Mouse (Mus musculus): ENCODE measurements around the gene Gm3448. TPM values are rescaled to one million over a fixed set of nuclear protein-coding genes. Genes with fewer than 3 reads are reported as not detected.
"Not testable (repeated sequence)": the region's sequence is repeated elsewhere in the genome, so short reads cannot be mapped to it uniquely, and the experiment has no call there.

Gene Gm3448
- 1 to 10 TPM; 4.1 to 8.1 (median 5.4) TPM for total RNA-seq (2022)

DNA sequence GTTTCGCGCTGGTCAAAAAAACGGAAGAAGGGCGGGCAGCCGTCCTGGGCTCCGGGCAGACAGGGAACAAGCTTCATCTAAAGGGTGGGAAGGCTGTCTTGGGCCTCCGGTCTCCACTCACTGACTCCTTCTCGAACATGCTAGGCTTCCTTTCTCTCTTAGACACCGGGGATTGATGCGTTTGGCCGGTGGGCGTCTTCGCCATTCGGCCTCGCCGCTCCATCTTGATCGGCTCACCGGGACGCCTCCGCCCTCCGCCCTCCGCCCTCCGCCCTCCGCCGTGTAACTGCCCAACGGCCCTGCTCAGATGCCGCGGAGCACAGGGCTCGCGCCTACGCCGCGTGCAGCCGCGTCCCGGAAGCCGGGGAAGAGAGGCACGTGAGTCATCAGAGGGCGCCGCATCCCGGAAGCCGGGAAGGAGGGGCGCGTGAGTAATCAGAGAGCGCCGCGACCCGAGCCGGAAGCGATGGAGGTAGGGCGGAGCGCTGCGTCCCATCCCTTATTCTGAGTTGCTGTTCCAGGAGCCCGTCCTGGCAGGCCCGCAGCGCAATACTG is at the start of gene Gm3448, which contains the start of the genes Ermard and Tcte3:
TSS of gene Gm3448 (minus strand) at position 363 of the 555 bp plus-strand sequence.
TSS of gene Ermard (plus strand) at position 34 of the 555 bp plus-strand sequence.
TSS of gene Tcte3 (minus strand) at position 314 of the 555 bp plus-strand sequence.
- not testable (repeated sequence) for DNase-seq

DNA sequence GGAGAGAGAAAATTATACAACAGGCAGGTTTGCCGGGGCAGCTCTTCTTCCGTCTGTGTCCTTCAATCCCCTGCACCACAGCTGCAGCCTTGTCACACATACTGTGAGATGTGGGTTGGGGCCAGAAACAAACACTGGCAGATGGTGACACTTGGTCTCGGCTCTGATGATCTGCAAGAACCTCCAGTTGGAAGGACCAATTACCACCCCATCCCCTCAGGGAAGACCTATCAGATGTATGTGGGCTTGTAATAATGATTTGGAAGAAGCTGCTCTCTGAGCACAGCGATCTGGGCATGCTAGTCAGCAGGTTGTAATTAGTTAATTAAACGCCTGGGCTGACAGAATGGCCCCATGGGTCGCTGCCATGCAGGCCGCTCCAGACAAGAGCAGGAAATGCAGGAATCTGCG is 47.3 kb upstream of the Gm3448 start:
- DNase-seq, result no peak

DNA sequence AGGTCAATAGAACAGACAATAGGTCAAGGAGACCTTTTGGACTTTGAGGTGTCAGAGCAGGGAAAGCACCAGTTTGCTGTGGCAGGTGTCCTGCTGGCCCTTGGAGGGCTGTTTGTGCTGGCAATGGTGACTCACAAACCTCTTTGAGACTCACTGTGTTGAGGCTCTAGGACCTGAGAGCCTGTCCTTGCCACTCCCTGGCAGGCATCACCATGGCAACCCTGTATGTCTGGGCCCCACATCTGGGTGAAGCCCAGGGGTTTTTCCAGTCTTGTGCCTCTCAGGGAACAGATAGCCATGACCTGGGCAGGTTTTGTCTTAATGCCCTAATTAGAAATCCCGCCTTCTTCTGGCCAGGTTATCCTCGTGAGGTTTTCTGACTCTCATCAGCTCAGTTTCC is 46.8 kb upstream of the Gm3448 start:
- DNase-seq, result no peak

DNA sequence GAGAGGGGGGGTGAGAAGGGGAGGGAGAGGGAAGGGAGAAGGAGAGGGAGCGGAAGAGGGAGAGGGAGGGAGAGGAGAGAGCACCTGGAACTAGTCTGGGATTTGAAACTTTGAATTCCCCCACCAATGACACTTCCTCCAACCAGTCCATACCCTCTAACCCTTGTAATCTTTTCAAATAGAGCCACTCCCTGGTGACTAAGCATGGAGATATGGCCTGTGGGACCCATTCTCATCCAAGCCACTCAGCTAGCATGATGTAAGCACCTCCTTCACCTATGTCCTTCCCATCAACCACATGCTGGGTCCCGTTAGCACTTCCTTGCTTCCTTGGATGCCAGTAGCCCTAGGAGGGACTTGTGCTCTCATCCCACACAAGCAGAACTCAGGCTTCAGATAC is 43.7 kb upstream of the Gm3448 start:
- no peak for DNase-seq

DNA sequence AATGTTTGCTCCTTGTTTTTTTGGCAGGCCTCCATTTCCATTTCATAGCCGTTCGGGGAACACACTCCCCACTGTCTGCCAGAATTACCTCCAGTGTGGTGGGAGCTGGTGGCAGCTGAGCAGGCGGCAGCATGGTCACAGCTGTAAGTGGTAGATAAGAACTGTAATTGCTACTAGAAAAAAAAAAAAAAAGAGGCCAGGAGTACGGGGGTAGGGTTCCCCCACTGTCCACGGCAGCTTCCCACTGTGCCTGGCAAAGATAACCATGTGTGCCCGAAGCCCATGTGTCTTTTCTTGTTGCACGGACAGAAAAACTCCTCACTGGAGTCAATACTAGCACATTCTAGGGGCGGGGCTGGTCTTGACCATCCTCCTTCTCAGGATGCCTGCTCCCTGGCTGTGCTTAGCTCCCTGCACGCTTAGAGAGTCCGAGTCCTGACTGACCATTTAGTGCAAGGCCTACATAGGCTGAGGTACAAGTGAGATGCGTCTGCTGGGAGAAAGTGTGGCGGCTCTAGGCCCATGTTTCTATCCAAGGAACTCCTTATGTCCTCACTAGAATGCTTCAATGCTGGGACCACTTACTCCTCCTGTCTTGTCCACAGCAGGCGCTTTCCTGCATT is 43.0 kb upstream of the Gm3448 start:
- DNase-seq, result no peak

DNA sequence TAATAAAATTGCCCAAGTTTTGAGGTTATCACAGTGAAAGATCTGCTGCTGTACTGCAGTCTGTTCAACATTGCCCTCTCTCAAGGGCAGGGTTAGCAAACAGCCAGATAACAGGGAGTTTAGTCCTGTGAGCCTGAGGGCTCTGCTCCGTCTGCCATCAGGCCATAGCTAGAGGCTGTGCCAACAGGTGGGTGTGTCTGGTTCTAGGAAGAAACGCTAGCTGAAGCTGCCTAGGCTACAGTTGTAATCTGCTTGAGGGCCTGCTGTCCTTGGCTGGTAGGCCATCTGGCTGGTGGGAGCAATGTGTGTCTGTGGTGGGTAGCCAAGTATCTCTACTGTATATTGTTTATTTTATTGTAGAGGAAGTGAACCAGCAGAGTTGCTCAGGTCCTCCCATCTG is 36.2 kb upstream of the Gm3448 start:
- DNase-seq, result no peak

DNA sequence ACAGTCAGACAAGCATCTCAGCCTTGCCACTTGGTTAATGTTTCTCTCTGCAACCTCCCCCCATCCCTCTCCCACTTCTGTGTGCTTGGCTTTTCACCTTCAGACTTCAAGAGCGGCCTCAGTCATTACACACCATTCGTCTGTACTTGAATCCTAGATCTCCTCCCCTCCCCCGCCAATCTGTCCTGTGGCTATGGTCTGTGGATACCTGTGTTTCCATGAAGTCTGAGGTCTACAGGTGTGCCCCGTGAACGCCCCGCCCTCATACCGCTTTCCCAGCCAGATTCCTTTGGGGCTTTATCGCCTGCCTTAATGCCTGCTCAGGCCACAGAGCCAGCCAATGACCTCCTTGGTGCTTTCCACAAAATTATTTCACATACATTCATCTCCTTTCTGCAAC is 33.7 kb upstream of the Gm3448 start:
- no peak for DNase-seq

DNA sequence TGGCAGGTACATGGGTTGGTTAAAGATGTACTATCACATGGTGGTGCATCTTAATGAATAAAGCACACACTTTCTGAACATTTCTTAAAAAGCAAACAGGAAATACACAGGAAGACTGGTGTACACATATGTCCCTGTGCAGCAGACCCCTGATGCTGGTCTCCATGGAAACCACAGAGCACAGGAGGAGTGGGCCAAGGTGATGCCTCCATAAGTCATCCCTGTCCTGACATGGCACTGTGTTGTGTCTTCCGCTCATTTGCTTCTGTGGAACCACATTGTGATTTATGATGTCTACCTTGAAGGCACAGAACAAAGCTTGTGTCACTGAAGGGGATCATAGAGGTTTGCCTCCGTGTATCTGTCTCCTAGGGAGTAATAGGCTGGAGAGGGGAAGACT is 30.9 kb upstream of the Gm3448 start:
- no peak for DNase-seq

DNA sequence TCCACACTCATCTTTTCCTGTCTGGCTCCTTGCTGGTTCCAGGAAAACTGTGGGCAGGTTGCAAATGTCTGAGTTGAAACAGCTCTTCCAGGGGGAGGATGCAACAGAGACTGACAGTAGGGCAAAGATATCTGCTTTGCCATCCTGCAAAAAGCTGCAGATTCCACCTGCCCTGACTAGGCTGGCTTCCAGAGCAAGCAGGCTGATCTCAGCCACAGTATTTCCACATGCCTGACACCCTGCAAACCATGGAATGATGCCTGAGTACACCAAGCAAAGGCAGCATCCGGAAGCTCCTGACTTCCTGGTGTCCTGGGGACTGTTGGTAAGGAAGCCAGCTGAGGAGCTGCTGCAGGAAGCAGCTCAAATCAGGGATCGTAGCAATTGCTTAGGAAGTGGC is 27.8 kb upstream of the Gm3448 start:
- DNase-seq, result no peak

DNA sequence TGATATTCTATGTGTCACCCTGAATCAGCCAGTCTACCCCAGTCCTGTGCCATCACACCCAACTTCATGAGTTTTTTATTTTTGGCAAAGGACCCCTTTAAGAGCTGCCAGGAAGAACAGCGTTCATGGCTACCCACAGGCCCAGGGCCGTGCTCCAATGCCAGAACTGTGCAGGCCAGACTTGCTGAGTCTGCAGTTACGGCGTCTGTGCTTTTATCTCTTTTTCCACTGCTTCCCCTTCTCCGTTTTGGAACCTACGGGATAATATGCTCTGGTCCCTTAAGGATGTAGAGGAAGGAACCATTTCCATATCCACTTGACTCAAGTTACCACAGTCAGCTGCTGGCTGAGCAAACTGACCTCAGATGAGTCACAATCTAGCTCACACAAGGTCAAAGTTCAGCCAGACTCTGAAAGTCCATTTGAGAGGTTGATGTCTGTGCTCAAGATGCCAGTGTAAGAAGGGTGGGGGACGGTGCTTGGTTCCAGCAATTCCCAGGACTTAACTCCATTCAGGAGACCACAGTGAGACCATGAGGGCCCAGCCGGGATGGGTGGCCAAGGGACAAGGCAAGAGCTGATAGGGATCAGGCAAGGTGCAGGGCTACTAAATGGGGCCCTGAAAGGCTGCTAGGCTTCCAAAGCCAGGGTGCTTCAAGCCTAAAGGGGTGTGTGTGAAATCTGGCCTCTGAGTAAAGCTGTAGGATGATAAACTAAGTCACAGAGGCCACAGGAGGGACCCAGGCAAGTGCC is 26.9 kb upstream of the Gm3448 start:
- DNase-seq, result peak; percentile 30

DNA sequence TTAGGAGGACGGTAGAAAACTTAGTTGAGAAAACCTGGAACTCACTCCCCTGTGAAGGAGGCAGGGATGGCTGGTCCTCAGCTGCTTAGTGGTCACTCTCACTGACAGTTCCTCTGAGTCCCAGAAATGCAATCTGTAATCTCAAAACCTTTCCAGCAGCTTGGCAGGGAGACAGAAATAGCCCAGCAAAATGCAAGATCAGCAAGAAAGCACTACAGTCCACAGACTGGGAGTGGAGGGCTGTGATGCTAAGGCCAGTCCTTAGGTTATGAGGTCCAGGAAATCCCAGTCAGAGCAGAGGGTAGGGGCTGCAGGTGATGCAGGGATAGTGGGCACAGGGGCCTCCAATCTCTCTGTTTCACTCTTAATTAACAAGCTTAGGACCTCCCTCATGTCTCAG is 25.6 kb upstream of the Gm3448 start:
- no peak for DNase-seq

DNA sequence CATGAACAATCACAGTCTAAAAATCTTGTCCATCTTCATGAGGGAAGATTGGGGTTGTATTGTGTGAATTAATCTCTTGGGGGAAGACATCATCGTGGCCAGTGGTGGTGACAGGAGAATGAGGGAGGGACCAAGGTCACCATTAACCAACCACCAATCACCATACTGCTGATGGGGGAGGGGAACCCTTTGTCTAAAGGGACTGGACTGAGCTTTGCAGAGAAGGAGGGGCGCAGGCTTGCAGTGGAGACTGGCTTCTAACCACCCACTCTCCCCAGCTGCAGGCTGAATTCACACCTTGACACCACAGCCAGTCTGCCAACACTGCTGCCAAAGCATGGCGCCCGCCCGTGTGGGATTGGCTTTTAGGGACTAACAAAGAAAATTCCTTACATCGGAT is 24.7 kb upstream of the Gm3448 start:
- DNase-seq, result no peak

DNA sequence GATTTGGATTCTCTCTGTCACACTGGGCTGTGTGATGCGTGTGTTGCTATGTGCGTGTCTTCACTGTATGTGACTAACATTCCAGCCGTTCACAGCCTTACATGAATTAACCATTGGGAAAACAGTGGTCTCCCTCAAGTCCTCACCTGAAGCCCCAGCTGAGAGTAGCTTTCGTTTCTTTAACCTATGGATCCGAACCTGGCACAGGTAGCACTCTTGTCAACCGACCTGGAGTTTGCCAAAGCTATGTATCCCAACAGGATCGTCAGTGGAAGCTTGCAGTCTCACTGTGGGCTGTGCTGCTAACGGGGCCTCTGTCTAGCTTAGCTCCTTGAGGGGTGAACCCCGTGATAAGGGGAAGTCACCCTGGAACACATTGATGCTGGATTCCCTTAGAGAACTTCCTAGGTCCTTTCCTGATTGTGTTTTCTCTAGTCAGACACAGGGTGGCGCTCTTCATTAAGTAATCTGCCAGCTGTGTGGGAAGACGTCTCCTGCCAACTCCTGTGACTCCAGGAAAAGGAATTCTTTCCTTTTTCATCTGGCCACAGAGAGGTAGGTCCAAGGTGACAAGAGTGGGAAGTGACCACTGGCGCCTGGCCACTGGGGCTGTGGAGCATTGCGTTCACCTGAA is 24.2 kb upstream of the Gm3448 start:
- peak; percentile 54 for DNase-seq

DNA sequence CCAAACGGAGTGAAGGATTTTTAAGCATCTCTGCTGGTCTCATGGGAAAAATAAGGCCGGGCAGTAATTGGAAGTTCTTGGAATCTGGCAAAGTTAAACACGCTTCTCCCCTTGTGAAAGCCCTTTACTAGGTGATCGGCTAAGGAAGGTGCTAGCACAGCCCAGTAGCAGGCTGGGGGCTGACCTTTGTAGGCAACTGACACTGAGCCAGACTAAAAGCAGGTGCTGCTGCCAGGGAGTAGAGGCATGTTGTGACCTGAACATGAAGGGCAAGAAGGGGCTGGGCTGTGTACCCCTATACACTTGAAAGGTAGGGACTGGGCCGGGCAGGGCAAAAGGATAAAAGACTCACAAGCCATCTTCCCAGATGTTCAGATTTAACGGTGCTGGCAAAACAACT is 19.0 kb upstream of the Gm3448 start:
- no peak for DNase-seq

DNA sequence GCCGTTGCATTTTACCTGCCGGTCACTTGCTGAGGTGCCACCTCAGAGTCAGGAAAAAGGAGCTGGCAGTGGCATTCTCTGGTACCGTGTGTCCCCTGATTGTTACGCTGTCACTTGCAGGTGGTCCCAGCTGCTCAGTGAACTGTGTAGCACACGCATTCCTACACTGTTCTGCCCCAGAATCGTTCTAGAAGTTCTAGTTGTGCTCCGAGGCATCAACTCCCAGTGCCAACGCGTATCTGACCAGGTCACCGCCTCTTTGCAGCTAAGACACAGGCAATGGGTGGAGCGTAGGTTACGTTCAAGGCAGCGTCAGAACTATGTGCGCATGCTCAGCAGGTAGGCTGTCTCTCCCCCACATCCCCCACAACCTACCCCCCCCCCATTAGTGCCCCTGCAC is 18.3 kb upstream of the Gm3448 start:
- DNase-seq, result no peak

DNA sequence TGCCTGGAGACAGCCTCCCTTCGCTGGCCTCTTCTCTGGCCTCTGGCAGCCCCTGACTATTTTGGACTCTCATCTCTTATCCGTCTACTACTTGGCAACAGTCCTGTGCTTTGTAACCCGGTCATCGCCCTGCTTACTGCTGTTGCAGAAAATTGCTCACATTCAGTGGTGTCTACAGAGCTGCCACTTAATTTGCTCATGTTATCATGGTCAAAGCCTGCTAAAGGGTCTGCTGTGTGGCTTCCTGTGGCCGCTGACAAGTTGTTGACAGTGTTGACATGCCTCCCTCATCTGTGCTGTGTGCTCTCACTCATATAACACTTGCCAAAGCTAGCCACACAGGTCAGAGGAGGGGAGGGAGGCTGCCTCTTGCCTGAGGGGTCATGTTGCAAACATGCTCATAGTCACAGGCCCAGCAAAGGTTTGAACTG is 16.8 kb upstream of the Gm3448 start:
- no peak for DNase-seq

DNA sequence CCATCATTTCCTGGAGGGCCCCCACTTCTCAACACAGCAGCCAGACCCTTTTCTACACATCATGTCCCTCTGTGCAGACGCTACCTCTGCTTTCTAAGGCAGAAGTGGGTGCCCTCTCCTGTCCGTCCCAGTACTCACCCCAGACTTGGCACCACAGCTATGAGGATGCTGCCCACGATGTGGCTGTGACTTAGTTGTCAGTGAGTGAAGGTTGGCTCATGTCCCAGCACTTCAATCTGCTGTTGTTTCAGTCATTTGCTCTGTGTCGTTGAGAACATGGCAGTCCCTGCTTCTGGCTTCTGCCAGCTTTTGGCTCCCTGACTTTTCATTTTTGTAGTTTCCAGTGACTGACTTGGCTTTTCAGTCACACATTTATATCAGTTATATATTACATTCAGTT is 14.6 kb upstream of the Gm3448 start:
- no peak for DNase-seq

DNA sequence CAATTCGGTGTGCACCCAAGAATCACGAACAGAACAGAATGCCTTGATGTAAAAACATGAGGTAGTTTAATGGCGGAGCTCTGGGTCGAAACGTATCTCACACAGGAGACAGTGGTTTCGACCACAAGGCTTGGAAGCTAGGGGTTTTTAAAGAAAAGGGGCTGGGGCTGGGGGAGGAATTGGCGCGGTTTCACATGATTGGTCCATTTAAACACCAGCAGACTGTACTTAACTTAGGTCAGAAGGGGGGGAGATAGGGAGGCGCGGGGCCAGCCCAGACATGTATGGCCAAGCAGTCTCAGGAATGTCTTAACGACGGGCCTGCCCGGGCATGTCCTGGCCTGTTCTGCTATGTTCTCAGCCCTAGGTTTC is 12.5 kb upstream of the Gm3448 start:
- not testable (repeated sequence) for DNase-seq

DNA sequence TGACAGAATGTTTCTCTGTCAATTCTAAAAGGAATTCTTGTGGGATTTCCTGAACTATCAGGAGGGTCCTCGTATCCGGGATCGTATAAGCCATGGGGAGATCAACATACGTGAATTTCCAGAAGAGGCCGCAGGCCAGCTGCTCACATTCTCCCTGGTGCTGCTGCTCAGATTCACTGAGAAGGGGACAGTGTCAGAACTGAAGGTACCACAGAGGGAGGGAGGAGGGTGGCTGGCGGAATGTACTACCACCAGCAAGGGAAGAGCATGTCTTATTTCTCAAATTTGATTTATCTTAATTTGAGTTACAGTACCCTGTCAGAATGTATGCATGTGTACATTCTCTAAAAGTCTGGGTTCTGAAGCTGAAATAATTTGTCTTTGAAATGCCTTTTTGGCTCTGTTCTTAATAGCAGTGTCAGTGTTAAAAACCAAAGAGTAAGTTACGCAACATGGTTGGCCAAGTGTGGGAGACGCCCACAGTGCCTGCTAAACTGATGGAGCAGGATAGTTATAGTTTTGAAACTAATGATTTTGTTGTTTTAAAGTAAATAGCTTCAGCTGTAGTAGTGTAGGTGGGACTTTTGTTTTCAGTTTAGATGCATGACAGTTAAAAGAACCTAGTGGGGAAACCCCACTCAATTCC is 12.0 kb upstream of the Gm3448 start:
- not testable (repeated sequence) for DNase-seq

DNA sequence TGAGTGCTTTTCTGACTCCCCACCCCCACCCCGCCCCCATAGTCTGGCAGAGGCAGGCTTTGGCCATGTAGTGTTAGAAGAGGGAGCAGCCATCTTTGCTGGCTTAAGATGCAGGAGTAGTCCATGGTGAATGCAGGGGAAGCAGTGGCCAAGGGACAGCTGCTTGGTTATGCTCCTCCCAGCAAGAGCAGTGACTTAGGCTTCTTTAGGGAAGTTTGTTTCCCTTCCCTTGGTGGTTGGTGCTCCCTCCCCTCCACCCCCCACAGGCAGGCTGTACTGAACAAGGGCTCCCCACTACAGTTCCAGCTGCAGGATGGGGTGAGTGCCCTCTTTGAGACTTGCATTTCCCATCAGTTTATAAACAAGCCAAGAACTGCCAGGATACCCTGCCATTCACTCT is 11.4 kb upstream of the Gm3448 start:
- not testable (repeated sequence) for DNase-seq

DNA sequence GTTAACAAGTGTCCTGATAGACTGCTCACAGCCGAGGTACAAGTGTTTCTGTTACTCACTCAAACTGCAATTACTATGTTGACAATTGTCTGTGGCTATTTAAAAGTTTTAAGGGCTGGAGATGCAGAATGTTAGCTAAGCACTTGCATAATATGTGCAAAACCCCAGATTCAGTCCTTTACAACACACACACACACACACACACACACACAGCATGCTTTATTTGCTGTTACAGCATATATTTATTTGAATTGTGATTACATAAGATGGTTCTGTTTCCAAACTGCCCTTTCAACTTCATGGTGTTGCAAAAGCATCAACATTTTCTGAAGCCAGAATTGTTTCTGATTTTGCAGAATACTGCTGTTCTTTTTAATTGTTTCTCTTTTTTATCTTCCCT is 9.0 kb upstream of the Gm3448 start:
- DNase-seq, result not testable (repeated sequence)

DNA sequence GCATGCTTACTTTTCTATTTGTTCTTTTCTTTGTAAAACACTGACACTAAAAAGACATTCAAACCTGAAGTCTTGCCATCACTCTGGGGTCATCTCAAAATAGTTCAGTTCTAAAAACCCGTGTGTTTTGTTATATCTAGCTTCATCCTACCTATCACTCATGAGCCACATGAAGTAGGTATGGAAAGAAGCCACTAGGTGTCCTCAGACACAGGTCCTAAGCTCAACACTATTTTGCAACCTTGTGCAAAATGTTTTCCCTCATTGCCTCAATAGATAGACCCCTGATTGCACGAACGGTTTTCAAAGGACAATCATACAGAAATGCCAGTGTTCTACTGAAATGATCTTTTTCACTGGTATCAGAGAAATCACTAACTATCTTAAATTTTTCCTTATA is 882 bp downstream of the Gm3448 start:
- not testable (repeated sequence) for DNase-seq

DNA sequence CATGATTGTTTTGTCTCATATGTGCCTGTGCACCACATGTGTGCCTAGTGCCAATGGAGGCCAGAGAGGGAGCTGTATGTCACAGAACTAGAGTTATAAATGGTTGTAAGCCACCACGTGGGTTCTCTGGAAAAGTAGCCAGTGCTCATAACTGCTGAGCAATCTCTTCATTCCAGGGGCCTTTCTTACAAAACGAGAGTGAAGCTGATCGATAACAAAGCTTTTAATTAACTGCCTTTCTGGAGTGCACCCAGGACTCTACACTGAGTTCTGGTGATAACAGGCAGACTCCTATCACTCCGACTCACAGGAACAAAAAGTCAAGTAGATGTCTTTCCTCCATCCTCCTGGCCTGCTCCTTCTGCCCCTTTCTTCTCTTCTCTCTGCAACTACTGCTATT is 9.9 kb downstream of the Gm3448 start:
- DNase-seq, result not testable (repeated sequence)
